Mouse (Mus musculus): ENCODE results near the gene Rbp1.

DNA sequence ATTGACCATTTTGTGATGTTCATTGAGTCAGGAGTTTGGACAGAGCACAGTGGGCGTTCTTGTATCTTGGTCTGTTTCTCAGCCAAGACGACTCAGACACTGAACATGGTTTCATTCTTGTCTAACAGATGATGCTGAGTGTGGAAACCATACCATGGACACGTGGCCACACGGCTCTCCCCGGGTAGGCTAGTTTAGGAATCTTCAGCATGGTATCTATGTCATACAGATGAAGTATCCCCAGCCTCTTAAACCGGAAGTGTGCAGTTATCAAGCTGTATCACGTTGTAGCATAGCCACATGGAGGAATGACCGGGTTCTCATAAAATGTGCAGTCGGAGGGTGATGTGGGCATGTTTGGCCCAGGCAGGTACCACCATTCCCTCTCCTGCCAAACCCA, 42.2 kb upstream of the Rbp1 start:
- TF ChIP-seq CTCF (IDR thresholded peaks at IDR 0.05; ENCODE audit: borderline replicate concordance, insufficient read depth, low read depth, low read length) (no peak), POLR2A (IDR thresholded peaks at IDR 0.05; ENCODE audit: borderline replicate concordance, insufficient read depth, low read length) (no peak)
